Mouse (Mus musculus) cerebellum, adult 11-12 months (tissue): Measurements from ENCODE around the gene Tlnrd1.
A peak's percentile ranks its signal among the peaks of the same experiment; 100 is the strongest.
"Not testable (repeated sequence)": the region's sequence is repeated elsewhere in the genome, so short reads cannot be mapped to it uniquely, and the experiment has no call there.

Experiments
- DNase-seq: peaks from one replicate; pipeline ENCODE4 v3.0.0; 2022

Tlnrd1 gene

DNA sequence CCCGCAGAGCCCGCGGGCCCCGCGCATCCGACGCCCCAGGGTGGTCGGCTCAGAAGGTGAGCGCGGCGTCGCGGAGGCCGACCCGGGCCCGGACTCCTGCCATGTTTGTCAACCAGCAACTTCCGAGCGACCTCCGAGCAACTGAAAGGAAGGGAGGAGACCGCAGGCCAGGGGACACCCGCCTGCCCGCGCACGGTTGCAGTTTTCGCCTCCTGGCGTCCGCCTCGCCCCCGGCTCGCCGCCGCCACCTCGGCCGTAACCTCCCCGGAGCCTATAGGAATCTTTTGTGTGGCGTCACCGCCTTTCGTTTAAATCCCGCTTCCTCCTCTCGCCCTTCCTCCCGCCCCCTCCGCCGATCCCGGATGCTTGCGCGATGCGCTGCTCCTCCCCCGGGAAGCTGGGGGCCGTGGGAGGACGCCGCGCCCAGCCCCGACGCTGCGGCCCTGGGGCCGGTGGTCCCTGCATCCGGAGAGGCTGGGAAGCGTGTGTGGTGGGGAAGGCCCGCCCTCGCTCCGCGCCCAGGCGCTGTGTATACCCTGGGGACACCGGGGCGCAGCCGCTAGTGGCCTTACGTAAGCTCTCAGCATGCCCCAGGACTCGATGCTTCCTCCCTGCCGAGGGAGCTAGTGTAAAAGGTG lies at the start of gene Tlnrd1, which contains the start of gene Mesd:
Gene Tlnrd1, minus strand, starts transcription at position 285 of the 638 bp plus-strand sequence.
Gene Mesd, plus strand, starts transcription at position 446 of the 638 bp plus-strand sequence.
- DNase-seq, result peak; percentile 90

DNA sequence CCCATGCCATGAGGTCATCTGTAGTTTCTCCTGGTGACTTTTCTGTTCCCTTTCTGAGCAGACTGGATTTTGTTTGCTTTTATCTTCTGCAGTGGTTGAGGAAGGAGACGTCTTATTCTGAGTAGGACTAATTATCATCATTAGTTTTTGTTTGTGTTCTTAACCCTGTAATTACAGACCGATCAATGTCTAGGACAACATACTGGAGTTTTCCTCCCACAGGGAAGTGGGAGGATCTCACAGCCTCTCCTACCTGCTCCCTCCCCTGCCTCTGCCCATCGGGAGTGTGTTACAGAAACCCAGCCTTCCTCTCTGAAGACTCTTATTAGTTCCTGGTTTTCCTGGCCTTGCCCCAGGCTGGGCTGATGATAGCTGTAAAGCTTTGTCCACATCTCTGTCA lies 37.5 kb upstream of the Tlnrd1 start:
- DNase-seq, result no peak

DNA sequence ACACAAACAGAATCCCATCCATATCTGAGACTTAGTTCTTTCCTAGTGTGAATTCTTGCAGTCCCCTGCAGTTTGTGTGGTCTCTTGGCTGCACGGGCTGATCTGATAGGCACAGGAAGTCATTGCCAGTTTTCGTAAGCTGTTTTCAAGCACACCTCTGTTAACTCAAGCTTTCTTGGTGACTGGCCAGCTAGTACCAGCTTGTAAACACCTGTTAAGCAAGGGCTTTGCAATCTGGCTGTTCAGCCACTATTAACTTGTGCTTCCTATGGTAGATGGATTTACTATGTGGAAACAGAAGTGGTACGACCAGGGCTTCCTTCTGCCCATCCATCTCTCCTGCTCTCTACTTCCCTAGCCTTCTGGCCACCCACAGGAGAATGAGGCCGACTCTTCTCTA lies 36.1 kb upstream of the Tlnrd1 start:
- DNase-seq, result no peak

DNA sequence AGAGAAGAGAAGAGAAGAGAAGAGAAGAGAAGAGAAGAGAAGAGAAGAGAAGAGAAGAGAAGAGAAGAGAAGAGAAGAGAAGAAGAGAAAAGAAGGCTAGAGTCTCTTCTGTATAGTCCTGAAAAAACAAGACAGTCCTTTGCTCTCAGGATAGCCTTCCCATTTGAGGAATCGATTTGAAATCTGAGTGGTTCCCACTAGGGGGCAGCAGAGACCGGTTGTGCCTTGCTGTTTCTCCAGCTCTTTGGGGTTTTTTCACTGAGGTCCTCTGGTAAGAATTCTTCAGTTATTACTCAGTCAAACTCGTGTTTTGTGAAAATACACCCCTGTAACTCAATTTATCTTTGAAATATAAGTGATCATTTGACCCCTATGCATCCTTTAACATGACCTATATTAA lies 30.5 kb upstream of the Tlnrd1 start:
- DNase-seq, result peak; percentile 75

DNA sequence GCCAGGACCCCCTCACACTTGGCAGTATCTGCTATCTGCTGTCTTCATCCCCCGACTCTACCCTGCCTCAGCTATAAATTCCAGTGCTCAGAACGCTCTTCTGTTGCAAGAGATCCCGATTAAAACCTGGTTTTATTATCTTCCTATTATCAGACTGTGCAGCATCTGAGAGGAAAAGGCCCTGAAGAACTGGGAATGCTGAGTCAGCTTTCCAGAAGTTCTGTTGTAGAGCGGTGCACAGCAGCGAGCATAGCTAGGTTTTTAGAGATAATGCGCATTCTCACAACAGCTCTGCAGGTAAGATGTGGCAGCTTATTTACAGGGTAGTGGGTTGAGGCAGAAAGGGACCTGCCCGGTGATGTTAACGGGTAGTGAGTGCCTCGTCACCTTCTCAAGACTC lies 29.9 kb upstream of the Tlnrd1 start:
- DNase-seq, result no peak

DNA sequence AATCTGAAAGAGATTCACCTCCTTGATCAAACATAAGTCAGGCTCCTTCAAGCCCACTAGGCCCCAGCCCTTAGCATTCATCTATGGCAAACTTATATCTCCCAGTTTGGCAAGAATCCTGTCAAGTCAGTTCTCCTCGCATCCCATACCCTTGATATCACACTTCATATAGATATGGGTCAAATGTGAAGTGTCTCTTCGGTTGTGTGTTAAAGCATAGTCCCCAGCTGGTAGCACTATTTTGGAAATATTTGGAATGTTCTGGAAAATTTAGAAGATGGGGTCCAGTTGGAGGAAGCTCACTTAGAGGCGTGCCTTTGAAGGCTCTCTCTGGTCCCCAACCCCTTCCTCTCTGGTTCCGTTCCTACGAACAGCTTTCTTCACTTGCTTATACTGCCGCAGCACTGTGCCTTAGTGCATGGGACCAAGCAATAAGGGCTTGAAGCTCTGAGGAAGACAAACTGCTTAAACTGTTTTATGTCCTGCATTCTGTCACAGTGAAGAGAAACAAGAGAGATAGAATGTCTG lies 29.4 kb upstream of the Tlnrd1 start:
- DNase-seq, result no peak

DNA sequence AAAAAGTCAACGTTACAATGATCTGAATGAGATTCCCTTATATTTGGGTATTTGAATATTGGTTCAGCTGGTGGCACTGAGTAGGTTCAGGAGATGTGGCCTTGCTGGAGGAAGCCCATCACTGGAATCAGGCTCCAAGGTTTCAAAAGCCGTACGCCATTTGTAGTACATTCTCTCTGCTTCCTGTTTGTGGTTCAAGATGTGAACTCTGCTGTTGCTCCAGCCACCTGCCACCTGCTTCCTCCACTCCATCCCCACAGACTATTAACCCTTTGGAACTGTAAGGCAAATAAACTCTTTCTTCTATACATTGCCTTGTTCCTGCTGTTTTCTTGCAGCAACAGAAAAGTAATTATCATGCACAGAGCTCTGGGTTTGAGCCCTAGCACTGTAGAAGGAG lies 27.8 kb upstream of the Tlnrd1 start:
- DNase-seq, result no peak

DNA sequence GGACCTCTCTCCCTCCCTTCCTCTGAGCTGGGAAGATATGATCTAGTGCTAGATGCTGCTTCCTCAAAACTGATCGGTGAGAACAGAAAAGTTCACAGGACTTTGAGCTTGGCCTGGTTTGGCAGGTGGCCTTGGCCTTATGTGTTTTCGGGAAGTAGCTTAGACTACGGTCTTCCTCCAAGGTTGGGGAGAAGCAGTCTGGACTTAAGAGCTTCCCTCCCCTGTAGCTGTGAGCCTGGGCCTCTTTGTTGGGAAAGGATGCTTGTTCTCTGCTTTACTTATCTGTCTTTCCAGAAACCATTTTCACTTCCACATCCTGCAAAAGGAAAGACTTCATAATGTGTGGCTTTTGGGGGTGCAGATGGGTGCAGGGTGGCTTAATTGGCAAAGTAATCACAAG lies 20.7 kb upstream of the Tlnrd1 start:
- DNase-seq, result no peak

DNA sequence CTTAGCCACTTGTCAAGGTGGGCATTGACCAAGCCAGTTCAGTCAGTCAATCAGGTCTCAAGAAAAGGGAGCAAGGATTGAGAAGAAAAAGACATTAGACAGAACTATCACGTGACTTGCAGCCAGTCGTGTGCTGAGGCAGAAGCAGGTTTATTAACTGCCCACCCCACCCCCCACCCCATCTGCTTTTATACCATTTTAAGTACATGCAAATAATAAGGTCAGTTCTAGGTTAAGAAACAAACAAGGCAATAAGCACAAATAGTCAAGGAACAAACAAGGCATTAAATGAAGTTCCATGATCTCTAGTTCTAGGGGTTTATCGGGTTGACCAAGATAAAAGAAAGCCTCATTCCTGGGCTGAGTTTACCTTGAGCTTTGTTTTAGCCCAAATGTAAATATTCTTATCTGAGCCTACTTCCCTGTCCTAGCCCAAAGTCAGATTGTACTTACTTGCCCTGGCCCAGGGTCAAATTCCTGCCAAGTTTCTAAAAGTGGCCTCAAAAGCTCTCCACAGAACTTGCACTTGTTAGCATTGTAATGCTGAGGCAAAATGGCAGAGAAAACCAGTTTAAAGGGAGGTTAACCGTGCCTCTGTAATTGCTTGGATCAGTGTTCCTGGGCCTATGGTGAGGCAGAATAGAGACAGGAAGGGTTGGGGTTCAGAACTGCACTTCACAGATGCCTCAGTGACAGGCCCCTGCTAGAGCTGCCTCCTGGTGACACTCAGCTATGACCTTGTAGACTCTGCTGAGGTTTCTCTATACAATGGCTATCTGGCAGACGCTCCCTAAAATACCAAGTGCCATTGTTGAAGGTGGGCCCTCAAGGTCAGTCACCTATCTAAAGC lies 18.4 kb upstream of the Tlnrd1 start:
- DNase-seq, result no peak

DNA sequence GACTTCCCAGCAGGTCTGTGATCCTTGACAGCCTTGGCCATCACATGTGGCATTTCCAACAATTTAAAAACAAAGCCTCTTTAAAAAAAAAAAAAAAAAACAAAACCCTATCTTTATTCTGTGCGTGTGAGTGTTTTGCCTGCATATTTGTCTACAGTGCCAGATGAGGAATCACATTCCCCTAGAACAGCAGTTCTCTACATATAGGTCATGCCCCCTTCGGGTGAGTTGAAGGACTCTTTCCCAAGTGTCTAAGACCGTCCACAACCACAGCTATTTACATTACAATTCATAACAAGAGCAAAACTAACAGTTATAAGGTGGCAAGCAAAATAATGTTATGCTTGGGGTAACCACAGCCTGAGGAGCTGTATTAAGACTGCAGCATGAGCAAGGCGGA lies 17.3 kb upstream of the Tlnrd1 start:
- no peak for DNase-seq

DNA sequence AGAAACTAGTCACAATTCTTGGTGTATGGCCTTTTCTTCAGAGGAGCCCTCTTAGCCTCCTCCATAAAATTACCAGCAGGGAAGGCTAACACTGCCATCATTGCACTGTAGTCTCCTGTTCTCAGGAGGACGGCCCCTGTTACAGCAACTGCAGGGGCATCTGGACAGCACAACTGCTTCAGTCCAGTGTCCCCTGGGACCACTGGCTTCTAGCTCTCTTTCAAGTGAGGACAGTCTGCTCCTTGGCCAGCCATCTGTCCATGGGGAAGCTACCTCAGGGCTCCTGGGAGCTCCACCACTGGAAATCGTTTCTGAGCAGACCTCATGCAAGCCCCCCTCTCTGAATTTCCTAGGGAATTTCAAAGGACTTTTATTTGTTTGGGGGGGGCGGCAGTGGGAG lies 16.4 kb upstream of the Tlnrd1 start:
- DNase-seq, result no peak

DNA sequence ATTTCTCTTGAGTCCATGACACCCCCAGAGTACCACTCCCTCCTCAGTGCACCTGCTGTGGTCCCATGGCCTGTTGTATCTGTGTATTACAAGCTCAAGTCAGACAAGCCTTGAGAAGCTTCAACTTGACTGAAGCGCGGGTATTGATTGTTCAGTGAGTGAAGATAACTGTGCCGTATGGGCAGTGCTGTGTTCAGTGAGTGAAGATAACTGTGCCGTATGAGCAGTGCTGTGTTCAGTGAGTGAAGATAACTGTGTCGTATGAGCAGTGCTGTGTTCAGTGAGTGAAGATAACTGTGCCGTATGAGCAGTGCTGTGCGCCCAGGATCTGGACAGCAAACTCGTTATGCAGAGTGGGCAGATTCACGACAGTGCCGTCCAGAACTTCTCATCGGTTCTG lies 14.2 kb upstream of the Tlnrd1 start:
- DNase-seq, result no peak

DNA sequence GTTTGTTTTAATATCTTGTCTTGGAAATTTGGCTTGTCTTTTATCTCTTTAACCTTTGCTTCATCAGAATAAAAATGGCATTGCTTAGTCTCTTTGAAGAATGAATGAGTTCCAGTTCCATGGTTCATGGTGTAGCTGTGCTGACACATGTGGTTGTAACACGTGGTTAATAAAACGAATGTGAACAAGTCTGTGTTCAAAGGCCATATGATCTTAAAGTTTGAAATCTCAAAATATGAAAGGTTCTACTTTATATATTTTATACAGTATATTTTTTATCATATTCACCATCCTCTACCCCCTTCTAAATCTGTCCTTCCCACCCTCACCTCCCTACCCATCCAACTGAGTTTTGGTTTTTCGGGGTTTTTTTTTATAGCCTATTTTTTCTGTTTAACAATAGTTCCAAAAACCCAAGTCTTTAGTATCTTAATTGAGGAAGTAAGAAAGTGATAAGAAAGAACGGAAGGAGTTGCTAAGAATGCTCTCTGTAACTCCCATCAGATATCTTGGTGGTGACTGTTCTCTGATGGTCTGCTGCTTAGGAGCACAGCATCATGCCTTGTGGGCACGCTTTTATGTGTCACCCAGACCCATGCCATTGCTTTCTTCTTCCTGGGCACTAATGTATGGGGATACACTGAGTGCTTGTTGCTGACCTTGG lies 12.1 kb upstream of the Tlnrd1 start:
- DNase-seq, result no peak

DNA sequence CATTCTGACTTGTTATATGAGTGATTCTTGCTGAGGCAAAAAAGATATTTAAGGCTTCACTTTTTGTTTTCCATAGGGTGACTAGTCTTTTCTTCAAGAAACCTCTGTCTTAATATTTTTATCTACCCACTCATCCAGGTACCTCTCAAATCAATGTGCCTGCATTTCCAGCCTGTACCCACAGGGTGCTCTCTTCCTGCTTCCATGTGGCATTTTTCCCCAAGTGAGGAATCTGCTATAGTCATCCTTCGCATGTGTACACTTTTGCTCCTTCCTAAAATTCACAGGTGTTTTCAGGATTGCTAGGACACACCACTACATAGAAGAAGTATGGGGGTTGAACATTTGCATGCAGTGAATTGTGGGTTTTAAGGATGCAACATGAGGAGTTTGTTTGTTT lies 10.2 kb upstream of the Tlnrd1 start:
- no peak for DNase-seq

DNA sequence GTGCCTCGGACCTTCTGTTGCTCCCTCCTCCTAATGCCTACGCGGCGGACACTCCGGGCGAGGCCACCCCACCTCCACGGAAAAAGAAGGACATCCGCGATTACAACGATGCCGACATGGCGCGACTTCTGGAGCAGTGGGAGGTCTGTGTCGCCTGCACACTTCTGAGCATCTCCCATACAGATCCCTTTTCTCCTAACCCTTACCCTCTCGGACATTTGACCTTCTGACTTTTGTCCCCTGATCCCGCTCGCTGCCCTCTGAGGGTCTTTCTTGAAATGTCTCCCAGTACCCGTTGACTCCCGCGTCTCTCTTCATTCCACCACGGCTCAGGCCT lies 8.2 kb upstream of the Tlnrd1 start:
- no peak for DNase-seq

DNA sequence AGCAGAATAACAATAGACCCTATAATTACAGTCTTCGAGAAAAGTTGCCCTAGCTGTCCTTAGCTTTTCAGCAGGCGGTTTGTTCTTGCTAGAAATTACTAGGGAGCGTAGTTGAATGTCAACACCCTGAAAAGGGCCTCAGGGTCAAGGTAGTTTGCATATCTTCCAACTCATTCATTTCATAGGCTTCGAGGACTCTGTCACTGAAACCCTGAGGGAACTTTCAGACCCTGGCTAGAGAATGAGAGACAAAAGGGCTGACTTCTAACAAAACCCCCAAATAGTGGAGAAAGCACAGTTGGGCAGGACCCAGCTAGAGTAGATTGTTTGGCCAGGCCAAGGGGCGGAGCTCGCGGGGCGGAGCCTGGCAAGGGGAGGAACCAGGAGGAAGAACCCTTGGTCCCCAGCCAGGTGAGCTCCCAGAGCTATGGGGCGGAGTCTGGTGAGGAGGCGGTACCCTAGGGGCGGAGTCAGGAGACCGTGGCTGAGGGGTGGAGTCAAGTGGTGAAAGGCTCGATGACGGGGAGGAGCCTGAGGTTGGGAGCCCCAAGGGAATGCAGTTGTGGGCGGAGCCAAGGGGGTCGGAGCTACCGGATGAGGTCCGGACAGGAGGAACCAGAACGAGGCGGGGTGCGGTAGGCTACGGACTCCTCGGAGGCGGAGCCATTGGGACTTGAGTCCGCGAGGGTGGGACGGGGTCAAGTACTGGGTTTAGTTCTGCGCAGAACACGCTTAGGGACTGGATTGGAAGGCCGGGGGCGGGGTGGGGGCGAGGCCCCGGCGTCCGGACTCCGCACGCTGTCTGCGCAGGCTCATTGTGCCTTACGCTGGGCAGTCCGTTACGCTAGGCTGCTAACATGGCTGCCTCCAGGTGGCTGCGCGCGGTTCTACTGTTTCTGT lies 7.6 kb upstream of the Tlnrd1 start:
- DNase-seq, result peak; percentile 97

DNA sequence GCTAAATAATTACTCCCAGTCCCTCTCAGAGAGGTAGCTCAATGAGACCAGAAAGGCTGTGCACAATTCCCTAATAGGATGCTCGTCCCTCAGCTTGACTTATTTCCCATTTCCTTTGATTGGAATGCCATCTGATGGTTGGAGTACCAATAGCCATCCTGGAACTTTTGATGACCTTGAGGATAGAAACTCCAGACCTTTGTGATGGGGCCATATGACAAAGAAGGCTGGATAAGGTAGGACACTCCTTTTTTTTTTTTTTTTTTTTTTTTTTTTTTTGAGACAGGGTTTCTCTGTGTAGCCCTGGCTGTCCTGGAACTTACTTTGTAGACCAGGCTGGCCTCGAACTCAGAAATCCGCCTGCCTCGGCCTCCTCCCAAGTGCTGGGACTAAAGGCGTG lies 5.8 kb upstream of the Tlnrd1 start:
- DNase-seq, result not testable (repeated sequence)

DNA sequence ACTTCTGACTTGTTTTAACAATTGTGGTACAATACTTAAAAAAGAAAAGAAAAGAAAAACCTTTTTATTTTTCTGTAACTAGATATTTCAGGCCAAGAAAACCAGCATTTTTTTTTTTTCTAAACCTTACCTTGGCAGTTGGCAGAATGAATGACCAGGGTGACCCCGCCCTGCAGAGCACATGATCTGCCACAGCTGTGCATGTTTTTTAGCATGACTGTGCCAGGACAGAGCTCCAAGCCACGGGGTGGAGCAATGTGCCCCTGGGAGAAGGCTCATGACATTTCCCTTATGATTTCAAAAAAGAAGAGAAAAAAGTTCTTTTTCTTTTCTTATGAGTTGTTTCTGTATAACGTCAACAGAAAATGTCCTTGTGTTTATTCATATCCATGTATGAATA lies 5.3 kb upstream of the Tlnrd1 start:
- DNase-seq, result no peak

DNA sequence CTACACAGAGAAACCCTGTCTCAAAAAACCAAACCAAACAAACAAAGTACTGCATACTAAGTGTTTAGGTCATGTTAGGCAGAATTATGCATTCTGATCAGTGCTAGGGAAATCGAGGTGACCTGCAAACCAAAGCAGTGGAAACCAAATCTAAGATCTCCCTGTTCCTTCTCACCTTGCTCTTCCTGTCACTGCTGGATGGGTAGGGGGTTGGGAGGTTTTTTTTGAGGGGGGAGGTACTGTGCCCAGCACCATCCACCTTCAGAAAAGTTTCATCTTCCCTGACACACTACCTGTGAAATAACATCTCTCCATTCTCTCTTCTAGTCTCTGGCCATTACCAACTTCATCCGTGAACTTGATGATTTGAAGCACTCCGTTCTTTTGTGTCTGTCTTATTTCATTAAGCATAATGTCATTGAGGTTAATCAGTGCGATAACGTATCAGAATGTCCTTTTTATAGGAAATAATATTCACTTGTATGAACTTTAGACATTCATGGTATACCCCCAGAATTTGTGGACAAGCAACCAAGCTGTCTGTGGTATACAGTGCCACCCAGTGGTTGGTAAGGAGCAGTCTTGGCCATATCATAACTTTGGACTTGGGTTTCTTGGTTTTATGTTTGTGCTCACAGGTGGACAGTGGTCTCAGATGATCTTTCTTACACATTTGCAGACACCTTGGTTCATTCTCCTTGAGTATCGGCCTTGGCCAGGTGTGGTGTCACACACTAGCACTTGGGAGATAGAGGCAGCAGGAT lies 2.4 kb upstream of the Tlnrd1 start:
- no peak for DNase-seq

DNA sequence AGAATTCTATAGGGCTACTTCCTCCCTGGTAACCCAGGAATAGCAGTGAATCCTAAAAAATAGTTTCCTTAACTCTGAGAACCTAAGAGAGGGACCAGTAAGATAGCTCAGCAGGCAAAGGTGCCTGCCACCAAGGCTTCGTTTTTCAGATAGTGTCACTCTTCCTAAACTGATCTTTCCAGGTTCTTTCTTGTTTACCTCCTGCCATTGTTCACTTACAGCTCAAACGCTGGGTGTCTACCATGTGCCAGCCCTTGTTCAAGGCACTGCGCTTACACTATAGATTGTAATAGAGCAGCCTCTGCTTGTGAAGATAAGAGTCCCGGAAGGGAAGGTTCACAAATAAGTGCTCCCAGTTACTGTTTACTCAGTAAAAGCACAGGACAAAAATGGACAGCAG lies 1.7 kb upstream of the Tlnrd1 start:
- no peak for DNase-seq

DNA sequence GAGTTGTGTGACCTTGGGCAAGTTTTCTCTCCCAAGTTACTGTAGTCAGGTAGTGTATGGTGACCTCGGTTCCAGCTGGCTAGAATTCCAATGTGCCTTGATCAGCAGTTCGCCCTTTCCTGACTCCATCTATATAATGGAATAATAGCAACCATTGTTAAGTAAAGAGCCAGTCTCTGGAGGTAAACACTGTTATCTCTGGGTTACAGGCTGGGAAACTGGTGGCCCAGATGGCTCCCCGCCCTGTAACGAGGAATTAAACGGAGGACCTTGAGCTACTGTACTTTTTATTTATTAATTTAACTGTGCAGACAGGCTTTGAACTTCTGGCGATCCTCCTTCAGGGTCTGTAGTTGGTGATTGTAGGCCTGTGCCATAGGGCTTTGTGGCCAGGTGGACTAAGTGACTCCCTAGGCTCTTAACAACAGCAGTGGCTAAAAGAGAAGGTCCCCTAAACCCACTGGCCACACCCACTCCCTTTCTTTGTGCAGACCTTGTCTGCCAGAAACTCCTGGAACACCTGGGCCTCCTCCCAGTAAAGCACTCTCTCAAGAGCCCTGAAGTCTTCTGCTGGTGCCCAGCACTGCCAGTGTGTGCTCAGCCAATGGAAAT lies 922 bp upstream of the Tlnrd1 start:
- DNase-seq, result peak; percentile 52
